Mouse (Mus musculus): ENCODE results near the gene Nup205.

- 0 out of 2 replicates have a peak, but pooled peaks have one; percentile 2 for TF ChIP-seq CTCF (IDR thresholded peaks at IDR 0.05; ENCODE audit: extremely low read depth, insufficient read depth, low read length)
- no peak for TF ChIP-seq POLR2A (IDR thresholded peaks at IDR 0.05; ENCODE audit: extremely low read depth, insufficient read depth, low read length)
These were observed 66.0 kb downstream of the Nup205 start for GRCm38 (mm10) chr6:35243252-35243651.
